Mouse (Mus musculus) left cerebral cortex, adult 2 months (tissue): ENCODE results near the gene Cdyl2. TPM values are rescaled to one million over a fixed set of nuclear protein-coding genes. Genes with fewer than 3 reads are reported as not detected.

Experiments used
- DNase-seq, 2 experiments: peaks; one replicate each; pipeline ENCODE4 v3.0.0; 2021 to 2022; ENCODE audit warnings: low spot score in 2 of 2, mixed read lengths in 1 of 2; ENCODE audit errors: extremely low spot score in 1 of 2
- H3K27ac ChIP-seq: fragments of 200-600 bp; 2 replicates; pipeline ENCODE4 v1.8.1; 2022
- H3K4me3 ChIP-seq: fragments of 200-600 bp; 2 replicates; pipeline ENCODE4 v1.8.1; 2022
- CTCF ChIP-seq: fragments of 200-600 bp; IDR thresholded peaks from 2 replicates; pipeline ENCODE4 v1.8.1; 2022; ENCODE audit warnings: antibody characterized with exemption, mild to moderate bottlenecking, moderate library complexity
- intact Hi-C: fragments of 180-260 bp; cut with DNase I; formaldehyde crosslinking; loops from one replicate; pipeline ENCODE4 v1.15.1; 2025
- total RNA-seq, 2 experiments: library from RNA; stranded (reverse); gene quantifications; 2 replicates each; pipeline ENCODE4 v1.2.3; 2021

Cdyl2 gene
- total RNA-seq, 2 experiments from 2014 or later = 22.4 to 24.1 TPM

DNA sequence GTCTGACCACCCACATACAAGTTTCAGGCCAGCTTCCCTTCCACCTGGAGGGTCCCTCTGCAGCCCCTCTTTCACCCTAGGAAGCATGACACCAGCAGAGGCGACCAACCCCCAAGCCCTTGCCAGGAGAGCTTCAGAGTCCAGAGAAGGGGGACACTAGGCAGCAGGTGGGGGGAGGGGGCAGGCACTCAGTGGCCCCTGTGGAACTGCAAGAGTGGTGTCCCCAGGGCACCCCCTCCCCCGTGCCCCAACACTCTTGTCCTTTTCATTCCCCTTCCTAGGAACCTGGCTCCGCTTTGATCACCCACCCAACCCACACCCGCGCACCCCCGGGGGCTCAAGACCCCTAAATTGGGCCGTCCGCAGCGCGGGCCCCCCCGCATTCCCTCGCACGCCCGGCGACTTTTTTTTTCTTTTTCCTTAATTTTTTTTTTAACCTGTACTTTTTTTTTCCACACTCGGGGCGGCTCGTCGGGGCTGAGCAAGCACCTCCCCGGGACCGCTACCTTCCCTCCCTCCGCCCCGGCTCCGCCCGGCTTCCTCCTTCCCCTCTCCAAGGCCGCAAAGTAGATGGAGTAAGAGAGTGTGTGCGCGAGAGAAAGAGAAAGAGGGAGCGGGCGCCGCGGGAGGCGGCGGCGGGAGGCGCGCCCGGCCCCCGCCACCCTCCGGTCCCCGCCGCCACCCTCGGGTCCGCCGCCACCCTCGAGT, 661 bp downstream of the Cdyl2 start:
- H3K27ac ChIP-seq = peak overlapping the region; percentile 85
- TF ChIP-seq CTCF = no peak
- intact Hi-C loops = loop anchor here (2.0 kb wide), 1 partner anchor 111 kb away; no protein-coding TSS in a partner anchor
- H3K4me3 ChIP-seq = peak overlapping the region; percentile 64
- no peak for DNase-seq

DNA sequence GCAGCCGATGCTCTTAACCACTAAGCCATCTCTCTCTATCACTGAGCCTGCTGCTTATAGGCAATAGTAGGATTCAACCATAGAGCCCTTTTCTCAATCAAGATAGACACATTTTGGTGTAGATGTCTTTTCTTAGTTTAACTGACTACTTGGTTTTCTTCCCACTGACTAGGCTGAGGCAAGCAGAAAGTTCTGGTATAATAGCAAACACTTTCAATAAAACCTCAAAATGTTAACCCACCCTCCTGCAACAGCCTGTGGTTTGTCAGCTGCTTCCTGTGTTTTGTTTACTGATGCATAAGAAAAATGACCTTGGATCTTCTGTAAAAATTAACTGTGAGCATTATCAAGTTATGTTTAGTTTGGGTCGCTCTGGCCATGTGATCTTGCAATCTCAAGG, 11.3 kb downstream of the Cdyl2 start:
- intact Hi-C loops = no loop called here
- TF ChIP-seq CTCF = no peak
- no peak overlapping the region for H3K27ac ChIP-seq
- no peak for DNase-seq
- H3K4me3 ChIP-seq = no peak overlapping the region

DNA sequence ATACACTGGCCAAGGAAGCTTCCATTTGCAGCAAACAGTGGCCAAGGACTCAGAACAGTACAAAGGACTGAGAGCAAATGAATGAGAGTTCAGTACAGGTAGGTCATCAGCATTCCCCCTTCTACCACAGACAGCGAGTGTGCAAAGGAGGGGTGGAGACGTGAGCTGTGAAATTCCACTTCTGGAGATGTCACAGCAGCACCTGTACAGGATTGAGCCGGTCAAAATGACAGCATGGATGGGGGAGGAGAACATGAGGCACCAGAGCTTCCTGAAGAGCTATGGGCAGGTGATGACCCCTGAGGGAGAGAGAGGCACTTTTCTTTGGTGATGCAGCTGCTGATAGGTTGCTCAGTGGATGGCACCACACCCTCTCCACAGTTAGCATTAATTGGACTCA, 25.3 kb downstream of the Cdyl2 start:
- no peak for TF ChIP-seq CTCF

DNA sequence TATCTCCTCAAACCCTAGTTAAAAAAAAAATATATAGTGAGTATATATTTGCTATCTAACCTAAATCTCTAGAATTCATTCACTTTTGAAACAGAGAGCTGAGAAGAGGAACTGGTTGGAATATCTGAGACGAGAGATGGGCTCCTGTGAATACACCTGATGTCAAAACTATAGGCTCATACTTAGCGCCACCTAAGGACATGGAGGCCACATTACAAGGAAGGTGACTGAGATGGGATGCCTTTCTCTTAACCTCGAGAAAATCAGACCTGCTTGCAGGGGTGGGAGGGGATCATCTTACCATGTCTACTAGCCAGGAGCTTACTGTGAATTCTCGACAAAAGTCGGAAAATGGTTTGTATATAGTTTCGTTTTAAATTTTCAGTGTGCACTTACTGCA, 30.3 kb downstream of the Cdyl2 start:
- no peak overlapping the region for H3K4me3 ChIP-seq
- no peak for TF ChIP-seq CTCF
- H3K27ac ChIP-seq = no peak overlapping the region
- intact Hi-C loops = no loop called here
- DNase-seq = peak in 1 of 2 experiments; percentile 3

More for the DNA sequence above, 25.3 kb downstream of the Cdyl2 start:
- Histone ChIP-seq H3K4me3 (no peak overlapping the region), H3K27ac (no peak overlapping the region)
- intact Hi-C loops = no loop called here
- DNase-seq = no peak

DNA sequence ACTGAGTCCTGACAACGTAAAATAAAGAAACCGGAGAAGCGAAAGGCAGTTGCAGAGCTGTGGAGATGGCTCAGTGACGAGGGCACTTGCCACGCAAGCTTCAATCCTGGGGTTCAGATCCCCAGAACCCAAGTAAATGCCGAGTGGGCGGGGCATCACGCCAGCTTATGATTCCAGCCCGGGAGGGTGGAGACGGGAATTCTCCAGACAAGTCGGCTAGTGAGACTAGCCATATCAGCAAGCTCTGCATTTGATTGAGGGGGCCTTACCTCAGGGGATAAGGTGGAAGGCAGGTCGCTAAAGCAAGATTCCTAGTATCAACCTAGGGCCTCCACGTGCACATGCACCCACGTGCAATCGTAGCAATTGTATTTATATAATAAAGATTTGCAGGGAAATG, 39.9 kb downstream of the Cdyl2 start:
- Histone ChIP-seq H3K27ac (no peak overlapping the region), H3K4me3 (no peak overlapping the region)
- no peak for TF ChIP-seq CTCF
- DNase-seq = no peak
- intact Hi-C loops = no loop called here

DNA sequence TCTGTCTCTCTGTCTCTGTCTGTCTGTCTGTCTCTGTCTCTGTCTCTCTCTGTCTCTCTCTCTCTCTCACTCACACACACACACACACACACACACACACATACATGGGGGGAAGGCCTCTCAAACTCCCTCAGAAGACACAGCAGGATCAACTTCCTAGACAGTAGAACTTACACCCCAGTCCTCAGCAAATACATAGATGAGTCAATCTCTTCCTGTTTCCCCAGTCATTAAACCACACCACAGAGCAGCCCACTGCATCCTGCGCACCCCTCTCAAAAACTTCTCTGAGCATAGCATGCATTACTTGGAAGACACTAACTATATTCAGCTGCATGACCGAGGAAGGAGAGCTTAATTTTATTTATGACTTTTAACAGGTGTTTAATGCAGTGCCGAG, 43.0 kb downstream of the Cdyl2 start:
- H3K4me3 ChIP-seq = no peak overlapping the region
- no peak for TF ChIP-seq CTCF
- H3K27ac ChIP-seq = no peak overlapping the region
- no peak for DNase-seq
- intact Hi-C loops = no loop called here

DNA sequence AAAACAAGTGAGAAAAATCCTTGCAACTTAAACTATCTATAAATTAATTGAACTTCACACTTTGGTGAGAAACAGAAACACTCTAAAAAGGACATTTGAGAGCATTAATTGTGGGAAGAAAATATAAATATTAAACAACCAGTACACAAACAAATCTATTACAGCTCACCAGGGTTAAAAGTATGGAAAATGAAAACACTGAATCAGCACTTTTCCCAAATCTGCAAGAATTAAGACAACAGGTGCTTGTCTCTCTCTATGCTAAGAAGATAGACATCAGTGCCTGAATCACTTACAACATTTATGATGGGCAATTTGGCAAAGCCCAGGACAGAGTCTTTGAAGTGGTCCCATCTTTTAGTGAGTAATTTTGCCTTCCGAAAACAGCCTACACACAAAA, 56.6 kb downstream of the Cdyl2 start:
- no peak overlapping the region for H3K4me3 ChIP-seq
- TF ChIP-seq CTCF = no peak
- intact Hi-C loops = no loop called here
- H3K27ac ChIP-seq = no peak overlapping the region
- no peak for DNase-seq

DNA sequence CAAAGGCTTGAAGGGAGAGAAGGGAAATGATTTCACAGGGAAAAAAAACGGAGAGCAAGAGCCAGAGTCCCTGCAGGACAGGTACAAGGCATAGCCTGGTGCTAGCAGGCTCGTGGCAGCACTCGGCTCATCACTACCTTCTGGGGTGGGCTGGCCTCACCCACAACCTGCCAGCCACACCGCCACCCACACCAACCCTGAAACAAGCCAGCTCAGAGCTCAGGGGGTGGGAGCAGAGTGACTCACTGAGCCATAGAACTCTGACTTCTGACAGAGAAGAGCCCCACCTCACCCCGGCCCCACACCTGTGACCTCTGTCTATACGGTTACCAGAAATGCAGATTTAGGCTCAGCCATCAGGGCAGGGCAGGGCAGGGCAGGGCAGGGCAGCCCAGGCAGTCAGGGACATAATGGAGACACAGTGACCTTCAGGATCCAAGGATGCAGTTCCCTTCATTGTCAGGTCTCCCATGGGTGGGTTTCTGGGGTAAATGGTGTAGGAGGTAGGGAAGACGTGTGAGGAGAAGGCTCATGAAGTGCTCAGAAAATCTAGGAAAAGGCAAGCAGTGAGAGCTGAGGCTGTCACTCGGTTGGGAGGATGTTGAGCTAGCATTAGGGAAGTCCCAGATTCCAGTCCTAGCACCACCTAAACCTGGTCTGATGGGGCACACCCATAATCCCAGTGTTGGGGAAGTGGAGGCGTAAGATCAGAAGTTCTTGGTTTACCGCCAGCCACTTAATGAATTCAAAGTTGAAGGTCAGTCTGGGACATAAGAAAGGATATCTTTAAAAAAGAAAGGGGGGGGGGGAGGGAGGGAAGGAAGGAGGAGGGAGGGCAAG, 58.6 kb downstream of the Cdyl2 start:
- intact Hi-C loops = no loop called here
- no peak for TF ChIP-seq CTCF
- DNase-seq = peak; percentile 43 to 55
- H3K4me3 ChIP-seq = no peak overlapping the region
- H3K27ac ChIP-seq = no peak overlapping the region

DNA sequence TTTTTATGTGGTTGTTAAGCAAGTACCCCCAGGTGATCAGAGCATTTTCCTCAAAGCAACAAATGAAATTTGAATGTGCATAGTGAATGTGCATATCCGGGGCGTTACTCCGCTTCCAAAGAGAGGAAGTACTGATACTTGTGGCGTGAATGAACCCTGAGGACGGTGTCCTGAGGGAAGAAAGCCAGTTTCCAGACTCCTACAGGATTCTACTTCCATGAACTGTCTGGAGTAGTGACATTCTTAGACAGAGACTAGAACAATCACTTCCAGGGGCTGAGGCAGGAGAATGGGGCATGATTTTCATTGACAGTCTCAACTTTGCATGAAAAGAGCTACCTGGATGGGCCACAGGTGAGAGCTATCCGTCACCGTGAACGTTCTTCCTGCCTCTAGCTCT, 59.3 kb downstream of the Cdyl2 start:
- H3K27ac ChIP-seq = no peak overlapping the region
- H3K4me3 ChIP-seq = no peak overlapping the region
- DNase-seq = peak in 1 of 2 experiments; percentile 7
- no peak for TF ChIP-seq CTCF
- intact Hi-C loops = no loop called here

DNA sequence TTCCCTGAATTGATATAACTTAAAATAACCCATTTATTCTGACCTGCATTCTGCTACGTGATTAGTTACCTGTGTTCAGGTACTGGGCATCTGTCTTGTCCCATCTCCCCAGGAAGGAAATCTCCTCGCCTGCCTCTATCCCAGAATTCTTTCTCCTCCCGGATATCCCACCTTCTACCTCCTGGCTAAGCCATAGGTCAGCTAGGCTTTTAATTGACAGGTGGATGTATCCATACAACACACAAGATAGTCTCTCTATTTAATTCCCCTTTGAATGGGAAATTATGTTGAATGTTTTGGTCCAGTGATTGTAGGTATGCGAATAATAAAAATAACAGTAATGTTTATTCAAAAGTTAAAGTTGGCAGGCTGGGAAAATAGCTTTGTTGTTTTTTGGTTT, 59.7 kb downstream of the Cdyl2 start:
- no peak for TF ChIP-seq CTCF
- intact Hi-C loops = no loop called here
- DNase-seq = peak in 1 of 2 experiments; percentile 2
- Histone ChIP-seq H3K27ac (no peak overlapping the region), H3K4me3 (no peak overlapping the region)

DNA sequence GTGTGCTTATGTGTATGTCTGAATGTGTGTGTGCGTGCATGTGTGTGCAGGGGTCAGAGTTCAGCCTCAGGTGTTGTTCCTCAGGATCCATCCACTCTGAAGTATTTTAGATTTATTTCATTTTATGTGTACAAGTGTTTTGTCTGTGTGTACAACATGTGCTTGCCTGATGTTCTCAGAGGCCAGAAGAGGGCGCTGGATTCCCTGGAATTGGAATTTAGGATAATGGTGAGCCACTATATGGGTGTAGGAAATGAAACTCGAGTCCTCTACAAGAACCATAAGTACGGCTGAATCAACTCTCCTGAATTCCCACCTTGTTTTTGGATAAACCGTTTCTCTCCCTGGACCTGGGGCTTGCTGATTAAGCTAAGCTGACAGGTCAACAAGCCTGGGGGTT, 61.2 kb downstream of the Cdyl2 start:
- Histone ChIP-seq H3K4me3 (no peak overlapping the region), H3K27ac (no peak overlapping the region)
- DNase-seq = no peak
- TF ChIP-seq CTCF = peak; percentile 40
- intact Hi-C loops = no loop called here

DNA sequence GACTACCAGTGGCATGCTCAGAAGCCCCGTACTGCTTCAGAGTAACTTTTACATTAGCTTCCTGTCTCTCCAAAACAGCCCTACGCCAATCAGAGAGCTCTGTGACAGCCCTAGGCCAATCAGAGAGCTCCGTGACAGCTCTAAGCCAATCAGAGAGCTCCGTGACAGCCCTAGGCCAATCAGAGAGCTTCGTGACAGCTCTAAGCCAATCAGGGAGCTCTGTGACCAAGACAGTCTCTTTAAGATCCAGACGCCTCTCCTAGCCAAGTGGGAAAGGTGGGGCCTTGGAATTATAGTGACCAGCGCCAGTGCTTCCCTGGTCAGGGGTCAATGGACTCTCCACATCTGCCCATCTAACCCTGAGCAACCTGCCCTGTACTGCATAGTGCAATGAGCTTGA, 62.2 kb downstream of the Cdyl2 start:
- H3K4me3 ChIP-seq = no peak overlapping the region
- DNase-seq = no peak
- intact Hi-C loops = no loop called here
- no peak for TF ChIP-seq CTCF
- no peak overlapping the region for H3K27ac ChIP-seq

DNA sequence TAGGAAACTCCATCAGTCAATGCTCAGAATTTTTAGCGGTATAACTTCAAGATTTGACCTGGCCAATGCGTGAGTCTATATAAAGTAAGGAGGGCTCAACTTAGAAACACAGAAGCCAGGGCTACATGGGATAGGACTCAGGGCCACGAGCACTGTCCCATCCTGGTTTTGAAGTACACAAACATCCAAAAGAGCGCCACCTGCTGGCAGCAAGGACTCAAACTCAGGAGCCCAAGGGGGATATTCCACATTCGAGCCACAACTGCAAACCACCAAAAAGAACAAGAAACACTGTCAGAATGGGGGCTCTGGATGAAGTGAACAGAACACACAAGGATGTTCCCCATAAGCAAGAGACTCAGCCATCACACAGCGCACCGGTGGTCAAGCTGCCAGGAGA, 63.8 kb downstream of the Cdyl2 start:
- peak; percentile 3 for TF ChIP-seq CTCF
- intact Hi-C loops = no loop called here
- DNase-seq = no peak

More for the DNA sequence above, 63.8 kb downstream of the Cdyl2 start:
- H3K27ac ChIP-seq = no peak overlapping the region
- H3K4me3 ChIP-seq = no peak overlapping the region
